Mouse (Mus musculus) ES-CJ7 (cell line): ENCODE measurements around the gene Ctnnbl1.

Experiments used
- DNase-seq: peaks from one replicate; pipeline ENCODE4 v3.0.0; 2011; ENCODE audit warnings: low read depth, low spot score

Ctnnbl1 gene

DNA sequence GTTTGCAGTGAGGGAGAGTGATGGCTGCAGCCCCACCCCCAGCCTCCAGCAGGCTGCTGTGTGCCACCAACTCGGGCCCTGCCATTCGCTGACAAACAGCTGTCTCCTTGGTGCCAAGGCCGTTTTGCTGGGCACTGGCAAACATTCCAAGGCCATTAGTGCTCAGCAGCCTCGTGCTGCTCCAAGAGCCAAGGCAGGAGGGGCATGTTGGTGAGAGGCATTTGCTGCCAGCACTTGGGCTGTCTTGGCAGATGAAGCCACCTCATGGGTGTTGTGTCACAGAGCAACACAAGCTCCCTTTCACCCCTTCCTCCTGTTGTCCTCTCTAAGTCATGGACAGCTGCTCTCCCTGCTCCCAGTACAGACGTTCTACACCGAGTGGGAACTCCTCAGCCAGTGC is 136.0 kb downstream of the Ctnnbl1 start:
- no peak for DNase-seq

- no peak for DNase-seq
Observed at GRCm38 (mm10) chr2:157873691-157874090, 136.5 kb downstream of the Ctnnbl1 start.

- no peak for DNase-seq
Observed at GRCm38 (mm10) chr2:157875111-157875510, 137.9 kb downstream of the Ctnnbl1 start.

GRCm38 (mm10) chr2:157877394-157877793 is 140.2 kb downstream of the Ctnnbl1 start:
- DNase-seq, result no peak

- no peak for DNase-seq
Observed at GRCm38 (mm10) chr2:157877967-157878366, 140.8 kb downstream of the Ctnnbl1 start.

DNA sequence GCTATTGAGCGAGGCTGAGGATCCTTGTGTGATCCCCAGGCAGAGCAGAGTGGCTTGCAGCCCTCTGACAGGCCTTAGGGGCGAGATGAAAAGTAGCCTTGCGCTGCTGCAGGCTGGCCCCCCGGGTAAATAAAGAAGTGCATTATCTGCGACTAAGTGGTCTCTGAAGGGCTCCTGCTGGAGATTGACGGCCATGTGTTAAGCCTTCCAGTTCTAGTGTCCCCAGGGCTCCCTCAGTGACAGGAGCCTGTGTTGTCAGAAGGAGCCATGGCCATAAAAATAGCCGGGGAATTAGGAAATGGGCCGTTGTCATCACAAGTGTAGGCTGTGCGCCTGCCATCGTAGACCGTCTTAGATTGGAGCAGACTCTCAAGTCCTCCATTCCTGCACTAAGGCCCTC is 144.7 kb downstream of the Ctnnbl1 start:
- no peak for DNase-seq

DNA sequence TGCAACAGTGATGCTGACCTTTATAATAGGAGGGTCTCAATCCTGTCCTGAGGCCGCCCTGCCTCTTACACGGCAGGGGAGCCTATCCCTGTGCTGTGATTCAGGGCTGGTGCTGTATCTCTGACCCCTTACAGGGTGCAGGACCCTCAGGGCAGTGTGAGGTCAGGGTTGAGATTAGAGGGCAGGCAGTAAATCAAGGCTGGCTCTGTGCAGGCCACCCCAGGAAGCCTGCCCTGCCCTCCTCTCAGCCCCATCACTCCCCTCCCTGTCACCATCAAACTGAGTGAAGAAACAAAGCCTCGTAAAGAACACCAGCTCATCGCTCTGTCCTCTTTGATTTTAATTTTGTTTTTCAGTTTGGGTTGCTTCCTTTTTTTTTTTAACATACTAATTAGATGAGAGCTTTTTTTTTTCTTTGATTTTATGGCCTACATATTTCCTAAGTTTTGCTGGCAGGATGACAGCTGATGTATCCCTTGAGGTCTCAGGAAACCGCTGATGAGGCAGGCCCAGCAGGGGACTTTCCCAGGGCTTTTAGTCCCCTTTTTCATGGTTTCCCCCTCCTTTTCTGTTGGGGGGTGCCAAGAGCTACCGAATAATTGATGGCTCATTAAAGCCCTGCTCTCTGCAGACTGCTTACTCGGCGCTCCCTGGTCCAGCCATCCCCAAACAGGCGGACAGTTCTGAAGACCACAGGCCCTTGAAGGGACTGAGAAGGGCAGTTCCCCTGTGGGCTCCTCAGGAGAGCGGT is 150.2 kb downstream of the Ctnnbl1 start:
- no peak for DNase-seq

DNA sequence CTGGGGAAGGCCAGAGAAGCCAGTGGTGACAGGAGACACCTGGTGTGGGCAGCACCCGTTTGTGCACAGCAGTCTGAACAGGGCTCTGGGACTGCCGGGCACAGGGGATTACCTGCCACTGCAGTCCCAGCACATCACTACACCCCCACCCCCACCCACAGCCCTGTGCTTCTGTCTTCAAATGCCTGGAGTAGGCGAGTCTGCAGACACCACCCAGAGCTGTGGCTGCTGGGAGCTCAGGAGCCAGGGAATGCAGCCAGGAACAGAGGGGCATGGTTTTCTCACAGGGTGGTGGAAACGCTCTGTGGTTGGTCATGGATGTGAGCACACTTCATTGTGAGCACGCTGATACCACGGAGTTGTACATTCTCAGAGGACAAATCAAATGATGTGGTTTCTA is 154.0 kb downstream of the Ctnnbl1 start:
- DNase-seq, result no peak

- DNase-seq, result no peak
Observed at GRCm38 (mm10) chr2:157897131-157897530, 159.9 kb downstream of the Ctnnbl1 start.

GRCm38 (mm10) chr2:157913204-157913636 is 176.0 kb downstream of the Ctnnbl1 start:
- peak; percentile 88 for DNase-seq

GRCm38 (mm10) chr2:157913705-157914104 is 176.5 kb downstream of the Ctnnbl1 start:
- DNase-seq, result peak; percentile 55

GRCm38 (mm10) chr2:157914105-157914764 is 177.0 kb downstream of the Ctnnbl1 start, which contains the start of gene Vstm2l:
Vstm2l (plus strand) TSS chr2:157914653.
- DNase-seq, result peak; percentile 58

DNA sequence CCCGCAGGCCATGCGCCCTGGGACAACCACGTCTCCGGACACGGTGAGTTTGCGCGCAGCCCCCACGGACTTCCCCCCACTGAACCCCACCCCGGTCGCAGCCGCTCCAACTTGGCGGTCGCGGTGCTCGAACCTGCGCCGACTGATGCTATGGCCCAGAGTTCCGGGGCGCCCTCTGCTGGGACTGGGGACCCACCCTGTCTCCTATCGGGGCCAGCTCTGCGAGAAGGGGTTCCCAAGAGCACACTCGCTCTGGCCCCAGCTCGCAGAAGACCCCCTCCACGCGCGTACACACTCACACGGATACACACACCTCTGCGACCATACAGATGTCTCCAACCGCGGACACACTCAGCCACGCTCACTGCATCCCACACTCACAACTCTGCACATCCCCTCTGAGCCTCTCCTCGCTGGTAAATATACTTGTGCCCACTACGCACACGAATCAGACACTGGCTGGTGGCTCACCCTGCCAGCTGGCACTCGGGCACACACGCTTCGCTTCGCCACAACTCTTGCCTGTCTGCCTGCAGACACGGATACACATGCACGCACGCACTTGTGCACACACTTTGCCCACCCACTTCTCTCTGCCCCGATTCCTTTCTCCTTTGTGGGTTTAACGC is 177.8 kb downstream of the Ctnnbl1 start:
- DNase-seq, result no peak

- peak; percentile 78 for DNase-seq
Observed at GRCm38 (mm10) chr2:157918529-157918928, 181.3 kb downstream of the Ctnnbl1 start.

DNA sequence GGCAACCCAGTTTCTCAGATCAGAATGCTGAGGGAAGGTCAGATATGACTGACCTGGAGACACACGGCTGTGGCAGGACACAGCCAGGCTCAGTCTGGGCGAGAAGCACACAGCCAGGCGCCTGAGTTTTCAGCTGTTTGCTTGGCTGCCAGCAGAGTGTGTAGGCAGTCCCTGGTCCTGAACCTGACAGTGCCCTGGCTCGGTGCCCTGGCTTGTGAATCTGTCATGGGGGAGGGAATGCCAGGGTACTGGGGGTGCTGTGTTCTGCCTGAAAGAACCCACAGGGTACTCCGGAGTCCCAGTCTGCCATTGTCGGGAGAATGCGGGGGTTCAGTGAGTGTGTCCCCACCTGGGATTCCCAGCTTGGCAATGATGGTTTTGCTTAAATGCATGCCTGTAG is 184.3 kb downstream of the Ctnnbl1 start:
- no peak for DNase-seq

GRCm38 (mm10) chr2:157923406-157923805 is 186.2 kb downstream of the Ctnnbl1 start:
- no peak for DNase-seq

GRCm38 (mm10) chr2:157924504-157924903 is 187.3 kb downstream of the Ctnnbl1 start:
- DNase-seq, result no peak

DNA sequence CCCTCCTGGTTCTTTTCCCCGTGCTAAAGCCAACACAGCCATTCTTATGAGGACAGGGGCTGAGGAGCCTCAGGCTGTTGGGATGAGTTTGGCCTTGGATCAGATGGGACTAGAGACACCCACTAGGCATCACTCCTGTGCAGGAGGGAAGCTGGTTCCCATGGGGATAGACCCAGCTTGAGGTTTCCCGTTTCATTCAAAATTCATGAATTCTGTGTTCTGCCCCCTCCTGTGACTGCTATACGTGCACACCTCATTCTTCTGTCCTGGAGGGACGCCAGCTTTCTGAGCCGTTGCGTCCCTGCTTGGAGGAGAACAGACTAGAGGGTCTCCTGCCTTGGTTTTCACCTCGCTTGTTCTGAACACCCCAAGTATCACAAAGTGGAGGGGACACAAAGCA is 189.3 kb downstream of the Ctnnbl1 start:
- DNase-seq, result no peak

DNA sequence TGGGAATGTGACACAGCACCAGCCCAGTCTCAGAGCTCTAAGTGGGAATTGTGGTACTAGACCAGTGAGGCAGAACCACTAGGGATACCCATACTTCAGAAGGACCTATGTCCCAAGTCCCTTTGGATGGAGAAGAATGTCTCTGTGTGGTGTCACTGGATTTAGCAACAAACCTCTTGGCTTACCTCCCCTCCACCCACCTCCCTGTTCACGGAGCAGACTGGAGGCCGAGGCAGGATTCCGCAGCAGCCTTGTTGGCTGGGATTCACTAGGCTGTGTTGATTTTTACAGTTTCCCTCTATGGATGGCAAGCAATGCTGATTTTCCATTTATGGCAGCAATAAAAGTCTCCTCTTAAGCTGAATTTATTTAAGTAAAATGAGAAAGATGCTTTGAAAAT is 189.7 kb downstream of the Ctnnbl1 start:
- DNase-seq, result no peak

DNA sequence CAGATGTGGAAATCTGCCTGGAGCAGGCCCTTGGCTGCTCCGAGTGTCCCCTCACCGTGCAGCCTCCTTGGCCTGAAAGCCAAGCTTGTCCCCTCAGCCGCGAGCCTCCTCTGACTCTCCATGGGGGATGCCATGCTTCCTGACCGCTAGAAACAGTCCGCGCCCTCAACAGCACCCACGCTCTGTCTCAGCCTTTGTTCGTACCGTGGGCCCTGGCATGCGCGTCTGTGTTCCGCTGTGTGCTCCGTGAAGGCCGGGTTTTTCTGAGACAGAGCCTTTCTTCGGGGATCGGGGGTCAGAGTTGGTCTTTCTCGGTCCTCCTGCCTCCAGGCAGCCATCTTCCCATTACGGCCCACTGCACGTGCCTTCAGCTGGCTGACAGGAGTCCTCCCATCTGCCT is 190.2 kb downstream of the Ctnnbl1 start:
- no peak for DNase-seq

DNA sequence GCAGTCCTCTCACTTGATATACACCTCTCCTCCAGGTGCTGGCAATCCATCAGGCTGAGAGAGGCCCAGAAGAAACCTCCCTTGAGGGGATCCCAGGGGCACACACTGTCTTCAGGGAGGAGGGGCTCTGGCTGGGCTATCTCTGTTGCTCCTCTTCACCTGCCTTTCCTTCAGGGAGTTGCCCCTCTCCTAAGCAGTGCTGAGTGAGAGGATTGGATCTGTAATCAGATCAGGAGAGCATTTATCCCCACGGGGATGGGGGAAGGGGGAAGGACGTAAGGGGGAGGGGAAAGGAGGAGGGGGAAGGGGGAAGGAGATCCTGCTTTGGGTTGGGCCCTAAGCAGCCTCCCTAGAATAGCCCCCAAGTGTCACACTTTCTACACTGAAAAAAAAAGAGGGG is 190.6 kb downstream of the Ctnnbl1 start:
- peak; percentile 55 for DNase-seq

DNA sequence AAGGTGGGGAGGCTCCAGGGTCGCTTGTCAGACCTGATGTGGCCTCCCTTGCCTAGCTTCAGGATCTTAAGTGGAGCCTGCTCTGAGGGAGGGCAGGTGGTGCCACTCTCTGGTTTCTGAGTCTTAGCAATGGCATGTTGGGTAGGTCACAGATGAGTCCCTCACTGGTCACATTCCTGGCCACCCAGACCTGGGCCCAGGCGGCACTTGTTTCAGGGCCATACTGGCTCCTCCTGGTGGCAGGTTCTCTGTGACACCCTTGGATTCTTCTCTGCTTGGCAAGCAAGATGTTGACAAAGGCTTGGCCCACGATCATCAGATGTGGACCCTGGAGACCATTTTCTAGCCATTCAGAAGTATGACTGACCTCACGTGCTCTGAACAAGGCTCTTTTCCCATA is 195.5 kb downstream of the Ctnnbl1 start:
- no peak for DNase-seq
